Mouse (Mus musculus) heart, postnatal 0 days (tissue): Measurements from ENCODE around the gene Upb1.

Experiments
- CTCF ChIP-seq: IDR thresholded peaks from 2 replicates; pipeline ENCODE4 v1.5.1; 2016; ENCODE audit warnings: antibody characterized with exemption, control low read depth, low read depth
- EP300 ChIP-seq: IDR thresholded peaks from 2 replicates; pipeline ENCODE4 v1.6.1; 2016; ENCODE audit warnings: antibody characterized with exemption, low read depth

DNA sequence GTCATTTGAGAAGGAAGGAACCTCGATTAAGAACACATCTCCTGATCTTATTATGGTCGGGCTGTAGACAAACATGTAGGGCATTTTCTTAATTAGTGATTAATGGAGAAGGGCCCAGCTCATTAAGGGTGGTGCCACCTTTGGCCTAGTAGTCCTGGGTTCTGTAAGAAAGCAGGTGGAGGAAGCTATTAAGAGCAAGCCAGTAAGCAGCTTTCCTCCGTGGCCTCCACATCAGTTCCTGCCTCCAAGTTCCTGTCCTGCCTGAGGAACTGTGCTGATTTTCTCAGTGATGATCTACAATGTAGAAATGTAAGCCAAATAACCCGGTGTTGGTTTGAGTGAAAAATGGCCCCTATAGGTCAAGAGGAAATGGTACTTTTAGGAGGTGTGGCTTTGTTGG lies 57.4 kb downstream of the Upb1 start:
- TF ChIP-seq CTCF, result no peak
- no peak for TF ChIP-seq EP300
